Mouse (Mus musculus): ENCODE results near the gene Zfp992. TPM values are rescaled to one million over a fixed set of nuclear protein-coding genes. Genes with fewer than 3 reads are reported as not detected.
"Not testable (repeated sequence)": the region's sequence is repeated elsewhere in the genome, so short reads cannot be mapped to it uniquely, and the experiment has no call there.

Gene Zfp992
- 1 to 10 TPM; 2.9 to 3.3 TPM for total RNA-seq (2021)
- long read RNA-seq, experiment 1, partial matches to known transcripts: 0 of 18 reads
- long read RNA-seq, experiment 1, other reads (novel, unspliced or antisense): 18 of 18 reads
- long read RNA-seq, experiment 2, partial matches to known transcripts: 0 of 9 reads
- long read RNA-seq, experiment 2, other reads (novel, unspliced or antisense): 9 of 9 reads

DNA sequence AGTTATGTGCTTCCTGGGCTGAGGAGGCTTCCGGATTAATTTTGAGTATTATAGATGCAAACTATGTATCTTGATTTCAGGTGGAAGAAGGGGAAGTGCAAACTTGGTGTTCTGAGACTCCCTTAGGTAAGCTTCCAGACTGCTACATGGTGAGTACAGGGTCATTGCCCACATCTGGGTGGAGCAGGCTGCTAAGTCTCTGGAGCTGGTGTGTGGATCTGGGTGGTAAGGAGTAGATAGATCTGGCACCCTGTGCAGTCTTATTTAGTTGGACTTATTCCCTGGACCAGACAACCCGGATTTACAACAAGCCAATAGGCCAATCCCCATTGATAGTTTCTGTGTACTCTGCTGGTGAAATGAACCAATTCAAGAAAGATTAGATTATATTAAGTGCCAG lies at the start of gene Zfp992:
TSS of gene Zfp992 (plus strand) at position 74 of the 400 bp plus-strand sequence.
- intact Hi-C loops (cut with DNase I); DNase-seq: not testable (repeated sequence)

DNA sequence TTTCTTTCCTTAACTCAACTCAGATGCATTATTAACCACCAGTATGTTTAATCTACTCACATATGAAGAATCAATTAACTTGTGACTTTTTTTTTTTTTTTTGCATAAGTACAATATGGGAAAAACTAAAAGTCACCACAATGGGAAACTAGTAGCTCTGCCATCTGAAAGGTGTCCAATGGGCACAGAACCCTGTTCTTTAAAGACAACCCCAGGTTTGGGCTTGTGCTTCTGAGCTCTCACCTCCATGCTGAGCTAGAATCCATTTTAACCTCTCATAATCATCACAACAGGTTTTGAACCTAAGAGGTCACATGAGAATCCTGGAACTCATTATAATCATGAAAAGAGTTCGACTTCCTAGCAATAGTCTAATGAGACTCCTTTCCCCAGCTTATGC lies 19.4 kb upstream of the Zfp992 start:
- intact Hi-C loops (cut with DNase I); DNase-seq: not testable (repeated sequence)

DNA sequence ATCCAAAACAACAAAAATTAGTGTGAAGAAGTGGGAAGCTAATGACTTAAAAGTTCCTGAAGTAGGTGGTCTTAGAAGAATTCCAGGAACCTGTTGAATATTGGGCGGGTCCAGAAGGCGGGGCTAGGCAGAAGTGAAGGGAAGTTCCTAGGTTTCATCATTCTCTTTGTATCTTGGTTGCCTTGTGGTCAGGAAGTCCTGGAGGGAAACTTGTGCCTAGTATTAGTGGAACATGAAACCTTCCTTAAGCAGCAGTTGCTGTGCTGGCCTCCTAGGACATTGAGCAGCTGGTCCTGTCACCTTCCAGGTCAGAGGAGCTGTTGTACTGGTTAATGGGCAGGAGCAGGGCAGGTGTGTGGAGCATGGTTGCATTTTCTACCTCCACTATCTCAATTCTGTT lies 17.9 kb upstream of the Zfp992 start:
- DNase-seq; intact Hi-C loops (cut with DNase I): not testable (repeated sequence)

DNA sequence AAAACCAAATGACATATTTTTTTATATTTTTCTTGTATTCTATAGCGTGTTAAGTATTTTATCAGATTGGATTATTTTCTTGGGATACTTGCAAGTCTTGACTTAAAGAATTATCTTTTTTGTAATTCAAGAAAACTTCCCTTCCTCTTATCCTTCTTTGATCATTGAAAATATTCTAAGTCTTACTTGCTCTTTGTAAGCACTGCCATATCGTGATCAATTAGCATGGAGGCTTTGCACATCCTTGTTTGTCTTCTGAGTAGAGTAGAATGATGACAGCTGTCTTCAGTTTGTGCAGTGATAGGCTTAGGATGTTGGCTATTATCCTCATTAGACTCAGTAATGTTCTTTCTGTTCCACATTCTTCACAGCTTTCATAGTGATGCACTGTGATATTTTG lies 13.3 kb upstream of the Zfp992 start:
- not testable (repeated sequence) for DNase-seq

DNA sequence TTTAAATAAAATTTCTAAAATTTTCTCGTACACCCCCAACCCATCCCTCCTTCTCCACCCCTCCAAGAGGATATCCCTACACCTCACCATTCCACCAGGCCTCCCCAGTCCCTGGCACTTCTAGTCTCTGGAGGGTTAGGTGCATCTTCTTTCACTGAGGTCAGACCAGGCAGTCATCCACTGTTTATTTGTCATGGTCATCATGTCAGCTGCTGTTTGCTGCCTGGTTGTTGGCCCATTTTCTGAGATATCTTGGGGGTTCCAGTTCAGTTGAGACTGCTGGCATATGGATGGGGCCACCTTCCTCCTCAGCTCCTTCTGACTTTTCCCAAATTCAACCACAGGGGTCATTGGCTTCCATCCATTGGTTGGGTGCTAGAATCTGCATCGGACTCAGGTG lies 11.6 kb upstream of the Zfp992 start:
- DNase-seq; intact Hi-C loops (cut with DNase I): not testable (repeated sequence)

More for the DNA sequence above, 13.3 kb upstream of the Zfp992 start:
- intact Hi-C loops (cut with DNase I): not testable (repeated sequence)

DNA sequence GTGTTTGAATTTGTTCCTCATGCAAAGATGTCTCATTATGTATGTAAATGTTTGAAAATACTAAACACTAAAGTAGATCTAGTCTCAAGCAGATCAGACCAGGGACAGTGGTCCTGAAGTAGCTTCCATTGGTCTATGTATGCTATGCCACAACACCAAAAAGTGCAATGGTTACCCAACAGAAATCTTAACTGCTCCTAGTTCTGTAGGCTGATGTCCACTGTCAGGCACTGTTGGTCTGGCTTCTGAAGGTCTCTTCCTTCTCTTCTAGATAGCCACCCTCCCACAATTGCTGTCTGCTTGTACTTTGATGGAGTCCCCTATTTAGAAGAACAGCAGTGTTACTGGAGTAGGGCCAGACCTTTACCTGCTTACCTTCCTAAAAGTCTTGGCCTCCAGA lies 4.5 kb upstream of the Zfp992 start:
- intact Hi-C loops (cut with DNase I); DNase-seq: not testable (repeated sequence)

DNA sequence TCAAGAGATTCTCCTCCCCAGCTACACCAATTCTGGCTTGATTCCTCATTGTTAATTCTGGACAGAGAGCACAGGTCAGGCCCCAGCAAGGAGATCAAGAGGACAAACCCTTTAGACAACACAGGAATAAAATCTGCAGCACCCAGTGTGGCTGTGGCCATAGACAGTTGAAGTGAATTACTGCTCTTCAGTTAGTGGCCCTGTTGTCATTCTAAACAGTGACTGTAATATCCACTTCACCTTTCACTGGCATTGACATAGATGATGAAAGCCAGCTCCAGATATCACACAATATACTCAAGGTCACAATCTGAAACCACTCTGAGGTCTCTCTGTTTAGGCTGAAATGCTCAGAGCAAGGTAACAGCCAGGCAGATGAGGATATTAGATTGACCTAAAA lies 3.7 kb upstream of the Zfp992 start:
- intact Hi-C loops (cut with DNase I); DNase-seq: not testable (repeated sequence)

DNA sequence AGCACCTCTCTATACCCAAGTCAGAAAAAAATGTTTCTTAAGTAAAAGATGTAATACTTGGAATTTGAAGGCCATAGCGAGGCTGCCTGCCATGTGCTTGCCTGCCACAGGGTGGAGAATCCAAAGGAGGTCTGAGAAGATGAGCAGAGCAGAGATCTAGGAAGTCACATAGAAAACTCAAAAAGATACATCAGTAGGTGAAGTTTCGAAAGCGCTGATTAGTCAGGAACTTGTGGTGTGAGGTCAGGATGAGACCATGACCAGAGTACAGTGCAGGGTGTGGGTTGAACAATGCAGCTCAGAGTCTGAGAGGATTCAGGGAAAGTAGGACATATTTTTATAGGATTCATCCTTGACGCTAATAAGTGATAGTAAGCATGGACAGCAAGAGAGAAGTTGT lies 2.7 kb upstream of the Zfp992 start:
- intact Hi-C loops (cut with DNase I); DNase-seq: not testable (repeated sequence)

DNA sequence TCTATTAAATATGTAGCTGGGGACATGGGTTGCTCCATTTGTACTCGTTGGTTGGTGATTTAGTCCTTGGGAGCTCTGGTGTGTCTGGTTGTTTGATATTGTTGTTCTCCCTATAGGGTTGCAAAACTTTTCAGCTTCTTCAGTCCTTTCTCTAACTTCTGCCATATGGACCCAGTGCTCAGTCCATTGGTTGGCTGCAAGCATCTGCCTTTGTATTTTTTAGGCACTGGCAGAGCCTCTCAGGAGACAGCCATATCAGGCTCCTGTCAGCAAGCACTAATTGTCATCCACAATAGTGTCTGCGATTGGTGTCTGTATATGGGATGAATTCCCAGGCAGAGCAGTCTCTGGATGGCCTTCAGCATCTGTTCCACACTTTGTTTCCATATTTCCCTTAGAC lies 1.8 kb upstream of the Zfp992 start:
- intact Hi-C loops (cut with DNase I); DNase-seq: not testable (repeated sequence)

DNA sequence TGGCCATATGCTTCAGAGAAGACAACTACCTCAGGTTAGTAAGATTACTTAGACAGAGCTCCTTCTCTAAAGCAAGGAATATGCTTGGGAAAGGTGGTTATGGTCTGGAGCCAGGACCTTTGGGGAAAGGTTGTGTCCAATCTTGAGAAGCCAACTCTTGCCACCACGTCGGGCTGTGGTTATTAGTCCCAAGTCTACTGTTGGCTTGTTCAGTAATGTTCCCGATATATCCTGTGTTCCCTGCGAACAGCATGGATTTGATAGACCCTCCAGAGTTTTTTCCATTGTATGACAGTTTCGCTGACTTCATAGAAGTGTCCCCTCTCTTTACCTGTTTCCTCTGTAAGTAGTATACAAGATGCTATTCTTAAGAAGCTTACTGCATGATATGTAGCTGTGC lies 888 bp downstream of the Zfp992 start:
- DNase-seq; intact Hi-C loops (cut with DNase I): not testable (repeated sequence)

DNA sequence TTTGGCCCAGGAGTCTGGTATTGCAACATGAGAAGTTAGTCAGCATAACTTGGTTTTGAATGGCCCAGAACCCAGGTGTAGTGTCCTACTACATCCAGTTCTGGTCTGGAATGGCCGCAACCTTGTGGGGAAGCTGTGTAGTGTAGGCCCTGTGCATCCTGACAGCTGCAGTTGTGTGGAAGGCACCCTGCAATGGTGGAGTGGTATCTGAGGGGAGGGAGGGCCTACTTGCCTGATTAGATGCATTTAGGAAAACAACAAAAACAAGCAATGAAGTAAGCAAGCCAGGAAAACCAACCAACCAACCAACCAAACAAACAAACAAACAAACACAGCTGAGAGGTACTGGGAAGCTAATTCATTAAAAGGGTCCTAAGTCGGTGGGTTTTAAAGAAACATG lies 3.8 kb downstream of the Zfp992 start:
- DNase-seq; intact Hi-C loops (cut with DNase I): not testable (repeated sequence)

DNA sequence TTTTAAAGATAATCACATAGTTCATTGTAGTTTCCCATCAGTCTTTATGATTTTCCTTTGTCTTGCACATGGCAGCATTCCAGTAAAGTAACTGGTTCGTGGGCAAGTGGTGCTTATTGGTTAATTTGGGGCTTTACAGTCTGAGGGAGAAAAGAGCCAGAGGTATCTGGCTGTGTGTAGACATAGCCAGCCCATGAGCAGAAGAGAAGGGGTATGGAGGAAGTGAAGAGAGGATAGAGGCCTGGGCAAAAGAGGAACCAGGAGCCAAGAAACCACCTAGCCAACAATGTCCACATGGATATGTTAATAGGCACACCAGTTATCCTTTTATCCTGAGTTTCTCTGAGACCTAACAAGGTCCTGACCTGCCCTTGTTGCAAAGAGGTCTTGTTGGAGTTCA lies 5.3 kb downstream of the Zfp992 start:
- DNase-seq; intact Hi-C loops (cut with DNase I): not testable (repeated sequence)

DNA sequence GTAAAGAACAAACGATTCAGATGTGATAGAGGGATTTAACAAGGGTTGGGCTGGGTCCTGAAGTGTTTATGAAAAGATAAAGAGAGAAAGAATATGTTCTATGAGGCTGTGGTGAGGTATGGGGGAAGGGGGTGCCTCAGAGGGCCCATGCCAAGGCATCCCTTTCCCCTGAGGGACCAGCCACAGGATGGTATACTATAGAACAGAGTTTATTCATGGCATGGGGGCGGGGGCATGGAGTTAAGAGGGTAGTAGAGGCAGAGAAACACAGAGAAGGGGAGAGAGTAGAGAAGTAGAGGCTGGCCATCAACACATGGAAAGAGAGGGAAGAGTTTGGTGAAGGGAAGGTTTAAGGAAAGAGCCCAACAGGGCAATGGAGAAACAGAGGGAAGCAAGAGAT lies 6.1 kb downstream of the Zfp992 start:
- intact Hi-C loops (cut with DNase I): no loop called here

DNA sequence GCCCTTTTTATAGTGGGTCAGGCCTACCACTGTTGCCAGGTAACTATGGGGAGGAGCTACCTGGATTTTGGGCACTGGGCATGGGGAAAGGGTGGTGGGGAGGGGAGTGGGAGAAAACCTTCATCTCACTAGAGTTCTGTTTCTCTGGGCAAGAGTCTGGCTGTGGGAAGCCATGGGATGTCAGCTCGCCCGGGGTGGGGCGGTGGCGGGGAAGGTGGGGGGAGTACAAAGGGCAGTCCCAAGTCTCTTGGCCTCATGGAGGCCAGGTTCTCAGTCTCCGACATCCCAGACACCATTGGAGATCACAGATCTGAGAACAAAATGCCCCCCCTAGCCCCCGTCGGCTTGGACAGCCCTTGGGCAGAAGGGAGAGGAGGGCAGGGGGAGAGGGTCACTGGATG lies 6.5 kb downstream of the Zfp992 start:
- intact Hi-C loops (cut with DNase I): no loop called here
- DNase-seq: no peak

More for the DNA sequence above, 6.1 kb downstream of the Zfp992 start:
- no peak for DNase-seq

DNA sequence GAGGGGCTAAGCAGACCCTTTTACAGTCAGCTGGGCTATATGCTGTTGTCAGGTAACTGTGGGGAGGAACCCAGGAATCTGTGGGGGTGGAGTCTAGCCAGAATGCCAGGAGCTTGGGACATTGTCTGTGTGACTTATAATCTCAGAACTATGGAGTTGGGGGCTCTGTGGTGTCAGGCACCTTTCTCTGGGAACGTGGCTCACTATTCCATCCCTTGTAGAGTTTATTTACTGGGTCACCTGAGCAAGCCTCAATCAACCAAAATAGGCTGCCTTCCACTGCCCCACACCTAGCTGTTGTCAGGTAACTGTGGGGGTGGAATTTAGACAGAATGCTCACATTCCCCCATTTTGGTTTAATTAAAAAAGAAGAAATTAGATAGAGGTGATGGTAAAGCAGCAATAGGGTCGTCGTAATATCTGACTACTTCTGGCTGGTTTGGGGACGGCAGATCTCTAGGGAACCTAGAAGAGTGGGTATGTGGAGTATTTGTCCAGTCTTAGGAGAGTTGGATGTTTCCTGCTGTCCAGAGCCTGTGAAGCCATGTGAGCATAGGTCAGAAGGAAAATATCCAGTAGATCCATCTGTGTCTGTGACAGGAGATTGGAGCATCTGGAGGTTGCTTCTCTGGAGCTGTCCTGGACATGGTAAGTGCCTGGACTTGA lies 7.4 kb downstream of the Zfp992 start:
- intact Hi-C loops (cut with DNase I): no loop called here
- DNase-seq: no peak

DNA sequence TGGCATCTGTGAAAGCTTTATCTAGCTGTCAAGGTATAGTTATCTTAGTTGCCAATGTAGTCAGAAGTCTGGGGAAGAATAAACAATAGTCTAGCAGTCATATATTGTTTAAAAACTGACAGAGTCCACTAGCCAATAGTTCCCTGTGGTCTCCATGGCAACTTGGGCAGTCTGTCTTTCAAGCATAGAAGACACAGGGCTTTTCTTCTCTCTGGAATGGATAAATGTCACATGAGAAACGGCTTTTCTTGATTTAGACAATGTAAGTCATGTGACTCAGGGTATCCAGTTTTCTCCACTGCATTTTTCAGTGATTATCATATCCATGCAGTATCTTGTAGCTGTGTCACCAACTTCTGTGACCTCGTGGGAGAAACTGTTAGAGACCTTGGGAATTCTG lies 8.3 kb downstream of the Zfp992 start:
- intact Hi-C loops (cut with DNase I): no loop called here
- no peak for DNase-seq

DNA sequence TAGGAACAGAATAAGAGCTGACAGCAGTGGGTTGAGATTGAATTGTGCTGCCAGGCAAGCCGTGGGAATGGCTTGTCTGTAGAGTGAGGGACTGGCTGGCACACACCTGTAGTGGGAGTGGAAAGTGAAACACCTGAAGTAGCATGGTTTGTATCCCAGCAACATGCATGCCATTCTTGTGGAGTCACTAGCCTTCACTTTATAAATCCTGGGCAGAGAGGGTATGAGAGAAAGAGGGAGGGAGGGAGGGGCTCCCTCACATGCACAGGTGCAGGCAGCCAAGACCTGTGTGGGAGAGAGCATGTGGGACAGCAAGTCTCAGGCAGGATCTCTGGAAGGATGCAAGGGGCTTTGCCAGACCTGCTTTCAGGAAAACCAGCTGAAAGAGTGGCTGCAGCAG lies 8.9 kb downstream of the Zfp992 start:
- DNase-seq: no peak

DNA sequence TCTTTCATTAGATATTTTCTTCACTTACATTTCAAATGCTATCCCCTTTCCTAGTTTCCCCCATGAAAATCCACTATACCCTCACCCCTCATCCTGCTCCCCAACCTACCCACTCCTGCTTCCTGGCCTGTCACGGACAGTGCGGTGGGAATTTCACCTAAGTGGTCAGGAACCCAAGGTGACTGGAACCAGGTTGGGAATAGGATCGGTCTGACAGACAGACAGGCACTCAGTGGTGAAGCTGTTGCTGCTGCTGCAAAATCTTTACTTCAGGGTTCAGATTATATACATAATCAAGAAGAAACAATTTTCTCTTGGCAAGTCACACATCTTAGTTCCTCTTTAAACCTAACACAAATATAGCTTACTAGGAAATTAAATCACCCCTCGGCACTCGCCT lies 11.0 kb downstream of the Zfp992 start:
- intact Hi-C loops (cut with DNase I); DNase-seq: not testable (repeated sequence)

More for the DNA sequence above, 8.9 kb downstream of the Zfp992 start:
- intact Hi-C loops (cut with DNase I): no loop called here

DNA sequence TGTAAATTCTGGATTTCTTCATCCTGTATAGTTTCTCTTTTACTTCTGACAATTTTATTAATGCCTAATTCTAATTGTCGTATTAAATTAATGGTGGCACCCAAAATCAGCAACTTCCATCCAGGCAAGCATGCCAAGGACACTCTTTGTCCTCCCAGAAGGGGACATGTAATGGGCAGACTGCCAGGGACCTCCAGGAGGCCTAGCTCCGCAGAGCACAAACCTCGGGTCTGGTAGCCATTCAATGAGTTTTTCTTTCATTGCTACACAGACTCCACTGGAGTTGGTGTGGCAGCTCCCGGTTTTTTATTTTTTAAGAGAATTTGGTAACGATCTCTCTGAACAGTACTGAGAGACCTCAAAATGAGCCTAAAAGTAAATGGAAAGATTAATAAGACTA lies 11.9 kb downstream of the Zfp992 start:
- intact Hi-C loops (cut with DNase I); DNase-seq: not testable (repeated sequence)

DNA sequence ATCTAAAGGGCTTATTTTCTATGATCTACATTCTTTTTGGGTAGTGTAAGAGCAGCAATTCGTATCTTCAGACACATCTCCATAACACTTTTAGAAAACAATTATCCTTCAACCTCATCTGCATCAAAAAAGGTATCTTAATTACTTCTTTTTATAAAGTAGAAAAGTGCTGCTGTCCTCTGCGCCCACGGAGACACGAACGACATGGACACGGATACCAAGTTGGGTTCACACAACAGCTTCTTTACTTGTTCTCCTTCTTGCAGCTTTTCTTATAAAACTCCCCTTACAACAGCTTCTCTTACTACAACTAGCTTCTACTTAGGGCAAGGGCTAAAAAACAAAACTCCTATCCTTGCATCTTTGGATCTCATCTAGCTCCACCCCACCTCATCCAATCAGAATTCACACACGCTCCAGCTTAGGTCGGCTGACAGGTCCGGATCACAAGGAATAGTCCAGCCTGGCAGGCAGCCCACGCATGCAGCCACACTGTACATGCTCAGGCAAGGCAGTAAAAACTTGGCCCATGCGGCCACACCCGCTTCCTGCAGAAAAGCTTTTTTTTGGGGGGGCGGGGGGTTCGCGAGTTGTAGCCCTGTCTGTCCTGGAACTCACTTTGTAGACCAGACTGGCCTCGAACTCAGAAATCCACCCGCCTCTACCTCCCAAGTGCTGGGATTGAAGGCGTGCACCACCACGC lies 15.0 kb downstream of the Zfp992 start:
- intact Hi-C loops (cut with DNase I): not testable (repeated sequence)

DNA sequence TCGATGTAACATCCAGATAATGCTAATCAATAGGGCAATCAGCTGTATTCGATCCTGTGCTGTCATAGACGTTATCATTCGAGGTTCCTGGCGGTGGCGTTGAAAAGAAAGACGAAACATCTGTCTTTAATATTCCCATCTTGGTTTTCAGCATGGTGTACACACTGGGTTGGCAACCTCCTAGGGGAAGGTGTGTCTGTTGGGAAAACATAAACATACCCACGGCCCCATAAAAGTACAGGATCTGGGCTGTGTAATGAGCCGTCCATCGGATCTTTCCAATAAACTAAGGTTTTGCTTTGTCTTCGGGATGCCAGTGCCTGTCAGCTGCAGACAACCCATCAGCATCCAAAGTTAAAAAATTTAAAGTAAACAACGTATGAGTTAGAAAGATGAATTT lies 21.2 kb downstream of the Zfp992 start:
- DNase-seq; intact Hi-C loops (cut with DNase I): not testable (repeated sequence)

More for the DNA sequence above, 15.0 kb downstream of the Zfp992 start:
- DNase-seq: not testable (repeated sequence)
